Mouse (Mus musculus) thymus, postnatal 4 days (tissue): ENCODE results near the gene Tacr2.

Experiments used
- DNase-seq: peaks from one replicate; pipeline ENCODE4 v3.0.0; 2021

The Tacr2 gene

DNA sequence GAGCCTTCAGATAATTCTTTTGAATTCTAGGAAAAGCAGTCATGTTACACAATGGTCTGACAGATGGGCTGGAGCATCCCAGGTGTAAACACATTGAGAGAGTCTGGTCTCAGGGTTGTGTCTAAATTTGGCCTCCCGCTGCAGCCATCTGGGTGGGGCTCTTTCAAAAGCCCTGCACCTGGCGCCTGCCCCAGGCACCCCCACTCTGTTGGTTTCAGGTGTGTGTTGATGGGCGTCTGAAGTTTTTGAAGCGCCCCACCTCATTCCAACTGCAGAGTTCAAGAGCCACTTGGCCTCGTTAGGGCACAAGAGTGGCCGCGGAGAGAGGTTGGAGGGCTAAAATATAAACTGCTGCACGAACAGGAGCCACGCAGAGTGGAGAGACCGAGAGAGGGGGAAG lies 9.9 kb upstream of the Tacr2 start:
- peak; percentile 19 for DNase-seq

DNA sequence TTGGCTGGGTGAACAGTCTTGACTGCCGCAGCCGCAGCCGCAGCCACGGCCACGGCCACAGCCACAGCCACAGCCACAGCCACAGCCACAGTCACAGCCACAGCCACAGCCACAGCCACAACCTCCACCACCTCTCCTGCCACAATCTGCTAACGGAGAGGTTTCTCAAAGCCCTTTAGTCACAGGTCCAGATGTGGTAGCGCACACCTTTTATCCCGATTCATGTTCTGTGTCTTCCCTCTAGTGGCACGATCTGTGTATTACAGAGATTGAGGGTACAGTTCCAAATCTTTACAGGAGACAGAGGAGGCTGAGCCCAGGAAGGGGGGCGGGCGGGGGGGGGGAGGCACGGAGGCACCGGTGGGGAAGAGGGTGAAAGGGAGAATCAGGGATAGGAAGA lies 9.3 kb upstream of the Tacr2 start:
- DNase-seq: peak; percentile 68

DNA sequence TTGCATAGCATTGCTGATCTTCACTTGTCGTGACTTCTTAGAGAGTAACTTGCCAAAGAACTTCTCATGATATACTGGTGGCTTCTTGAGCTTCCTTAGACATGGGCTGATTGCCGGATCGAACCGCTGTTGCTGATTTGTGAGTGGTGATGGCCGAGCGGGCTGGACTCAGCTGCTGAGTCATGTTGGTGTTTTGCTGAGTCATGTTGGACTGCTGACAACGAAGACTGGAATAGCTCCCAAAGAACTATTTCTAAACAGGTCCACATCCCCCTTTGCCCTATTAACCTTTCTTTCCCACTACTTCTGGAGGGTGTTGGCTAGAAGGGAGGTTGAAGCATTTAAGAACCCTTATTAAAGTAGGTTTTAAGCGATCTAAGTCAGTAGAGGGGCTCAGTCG lies 8.2 kb upstream of the Tacr2 start:
- no peak for DNase-seq

DNA sequence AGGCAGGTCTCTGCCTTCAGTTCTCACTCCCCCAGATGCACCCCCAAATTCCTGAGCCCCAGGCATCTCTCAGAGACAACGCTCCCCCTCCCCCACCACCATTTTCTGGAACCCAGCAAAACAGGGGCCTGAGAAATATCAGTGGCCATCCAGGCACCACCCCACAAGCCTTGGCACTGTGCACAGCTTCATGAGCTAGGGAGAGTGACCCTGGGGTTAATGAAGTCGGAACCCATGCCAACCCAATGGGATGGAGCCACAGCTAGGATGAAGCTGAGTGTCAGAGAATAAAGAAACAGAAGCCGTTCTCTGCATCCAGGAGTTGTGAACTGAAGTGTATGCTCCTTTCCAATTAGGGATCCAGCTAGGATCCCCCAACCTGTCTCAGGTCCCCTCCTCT lies 5.1 kb upstream of the Tacr2 start:
- no peak for DNase-seq

DNA sequence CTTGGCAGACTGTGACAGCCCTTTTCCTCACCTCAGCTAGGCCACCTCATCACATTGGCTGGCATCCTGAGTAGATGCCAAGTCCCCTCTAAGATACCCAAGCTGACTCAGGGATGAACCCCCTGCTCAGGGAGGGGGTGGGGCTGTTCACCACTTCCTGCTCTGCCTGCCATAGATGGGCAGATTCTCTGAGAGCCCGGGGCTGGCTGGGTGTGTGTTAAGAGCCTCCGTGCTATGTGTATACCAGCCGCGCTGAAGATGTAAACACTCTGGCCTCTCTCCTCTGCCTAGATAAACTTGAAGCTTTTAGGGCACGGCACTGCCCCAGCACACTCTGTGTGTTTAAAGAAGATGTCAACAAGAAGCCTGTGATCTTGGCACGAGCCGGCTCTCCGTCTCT lies 4.4 kb upstream of the Tacr2 start:
- peak; percentile 81 for DNase-seq

DNA sequence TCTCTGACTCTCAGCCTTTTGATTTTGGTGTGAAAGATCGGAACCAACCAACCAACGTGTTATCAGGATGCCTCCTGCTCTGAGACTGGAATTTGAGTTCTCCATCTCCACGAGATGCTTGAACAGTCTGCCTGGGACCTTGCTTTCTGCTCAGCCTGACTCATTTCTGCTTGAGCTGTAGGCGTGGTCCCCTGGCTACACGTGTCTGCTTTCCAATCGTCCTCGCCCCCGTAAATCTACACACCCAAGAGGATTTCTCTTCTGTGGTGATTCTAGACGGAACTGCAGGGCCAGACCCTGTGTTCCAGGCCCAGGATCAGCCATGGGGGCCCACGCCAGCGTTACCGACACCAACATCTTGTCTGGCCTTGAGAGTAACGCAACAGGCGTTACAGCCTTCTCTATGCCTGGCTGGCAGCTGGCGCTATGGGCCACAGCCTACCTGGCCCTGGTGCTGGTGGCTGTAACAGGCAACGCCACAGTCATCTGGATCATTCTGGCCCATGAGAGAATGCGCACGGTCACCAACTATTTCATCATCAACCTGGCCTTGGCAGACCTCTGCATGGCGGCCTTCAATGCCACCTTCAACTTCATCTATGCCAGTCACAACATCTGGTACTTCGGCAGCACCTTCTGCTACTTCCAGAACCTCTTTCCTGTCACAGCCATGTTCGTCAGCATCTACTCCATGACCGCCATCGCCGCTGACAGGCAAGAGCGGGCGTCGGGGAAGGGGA lies 428 bp downstream of the Tacr2 start:
- DNase-seq: no peak

DNA sequence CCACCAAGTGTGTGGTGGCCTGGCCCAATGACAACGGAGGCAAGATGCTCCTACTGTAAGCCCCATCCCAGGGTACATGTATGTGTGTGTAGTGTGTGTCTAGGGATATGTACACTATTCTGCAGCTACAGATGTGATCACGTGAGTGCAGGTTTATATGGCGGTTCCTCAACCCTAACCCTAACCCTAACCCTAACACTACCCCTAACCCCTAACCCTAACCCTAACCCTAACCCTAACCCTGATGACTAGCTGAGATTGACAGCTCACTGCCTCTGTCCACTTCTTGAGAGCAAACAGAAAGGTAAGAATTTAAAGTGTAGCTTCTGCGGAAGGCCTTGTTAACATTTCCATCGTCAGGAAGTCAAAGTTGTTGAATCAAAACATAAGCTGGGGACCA lies 6.1 kb downstream of the Tacr2 start:
- no peak for DNase-seq

DNA sequence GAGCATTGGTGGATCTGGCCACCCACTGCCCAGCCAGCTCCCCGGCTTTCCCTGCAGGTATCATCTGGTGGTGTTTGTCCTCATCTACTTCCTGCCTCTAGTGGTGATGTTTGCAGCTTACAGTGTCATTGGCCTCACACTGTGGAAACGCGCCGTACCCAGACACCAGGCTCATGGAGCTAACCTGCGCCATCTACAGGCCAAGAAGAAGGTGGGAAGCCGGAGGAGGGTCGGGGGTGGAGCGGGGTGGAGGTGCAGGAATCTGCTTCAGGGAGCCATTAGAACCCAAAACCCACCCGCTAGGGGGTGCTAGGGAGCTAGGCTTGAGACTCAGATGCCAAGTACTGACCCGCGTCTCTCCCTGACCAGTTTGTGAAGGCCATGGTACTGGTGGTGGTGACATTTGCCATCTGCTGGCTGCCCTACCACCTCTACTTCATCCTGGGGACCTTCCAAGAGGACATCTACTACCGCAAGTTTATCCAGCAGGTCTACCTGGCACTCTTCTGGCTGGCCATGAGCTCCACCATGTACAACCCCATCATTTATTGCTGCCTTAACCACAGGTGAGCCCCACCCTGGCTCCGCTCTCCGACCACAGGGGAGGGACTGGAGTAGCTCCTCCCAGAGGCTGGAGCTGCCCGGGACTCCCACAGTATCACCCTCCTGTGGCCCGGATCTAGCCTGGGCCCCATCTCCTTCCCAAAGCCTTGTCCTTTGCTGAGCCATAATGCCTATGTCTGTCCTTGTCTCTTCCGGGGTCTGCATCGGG lies 9.1 kb downstream of the Tacr2 start:
- DNase-seq: peak; percentile 88

DNA sequence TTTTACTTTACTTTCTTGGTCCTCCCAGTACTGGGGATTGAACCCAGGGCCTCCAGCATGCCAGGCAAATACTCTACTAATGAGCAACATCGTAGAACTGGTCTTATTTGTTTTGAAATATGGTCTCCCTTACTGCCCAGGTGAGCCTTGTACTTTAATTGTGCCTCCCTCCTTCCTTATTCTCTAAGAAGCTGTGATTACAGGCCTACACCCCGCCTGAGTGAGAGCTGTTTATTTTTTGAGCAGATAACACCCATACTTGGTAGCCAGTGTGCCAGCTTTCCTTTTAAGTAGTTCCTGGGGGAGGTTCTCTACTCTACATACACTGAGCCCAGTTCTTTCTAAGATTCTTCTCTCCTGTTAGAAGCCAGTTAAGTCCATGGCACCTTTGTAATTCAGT lies 12.1 kb downstream of the Tacr2 start:
- DNase-seq: no peak

DNA sequence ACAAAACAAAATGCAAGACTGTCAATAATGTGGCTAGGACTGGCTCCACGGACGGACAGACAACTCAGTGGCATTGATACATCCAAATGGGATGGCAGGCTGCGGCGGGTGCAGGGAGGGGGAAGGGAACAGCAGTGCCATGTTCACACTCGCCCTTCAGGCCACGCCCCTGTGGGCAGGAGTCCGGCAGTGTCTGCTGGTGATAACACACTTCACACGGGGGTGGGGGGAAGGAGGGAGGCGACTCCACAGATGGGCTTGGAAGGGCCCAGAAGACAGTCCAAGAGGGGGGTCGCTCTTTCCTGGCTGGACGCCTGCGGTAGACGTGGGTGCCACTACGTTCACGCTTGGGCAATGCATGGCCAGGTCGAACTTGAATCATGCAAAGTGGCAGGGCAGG lies 17.0 kb downstream of the Tacr2 start:
- no peak for DNase-seq

DNA sequence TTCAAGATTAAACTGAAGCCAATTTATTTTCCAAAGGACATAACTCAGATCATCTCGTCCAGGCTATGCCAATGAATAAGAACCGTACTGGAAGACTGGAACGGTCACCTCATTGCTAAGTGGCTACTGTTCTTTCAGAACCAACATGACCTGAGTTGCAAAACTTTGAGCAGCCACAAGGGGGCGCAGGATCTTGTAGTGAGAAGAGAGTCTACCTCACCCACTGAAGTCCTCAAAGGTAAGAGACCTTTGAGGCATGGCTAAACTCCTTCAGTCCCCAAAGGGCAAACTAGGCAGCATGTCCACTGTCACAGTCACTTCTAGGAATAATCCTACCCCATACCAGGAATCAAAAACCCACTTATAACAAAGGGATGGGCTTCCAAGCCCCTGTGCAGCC lies 23.0 kb downstream of the Tacr2 start:
- peak; percentile 93 for DNase-seq

DNA sequence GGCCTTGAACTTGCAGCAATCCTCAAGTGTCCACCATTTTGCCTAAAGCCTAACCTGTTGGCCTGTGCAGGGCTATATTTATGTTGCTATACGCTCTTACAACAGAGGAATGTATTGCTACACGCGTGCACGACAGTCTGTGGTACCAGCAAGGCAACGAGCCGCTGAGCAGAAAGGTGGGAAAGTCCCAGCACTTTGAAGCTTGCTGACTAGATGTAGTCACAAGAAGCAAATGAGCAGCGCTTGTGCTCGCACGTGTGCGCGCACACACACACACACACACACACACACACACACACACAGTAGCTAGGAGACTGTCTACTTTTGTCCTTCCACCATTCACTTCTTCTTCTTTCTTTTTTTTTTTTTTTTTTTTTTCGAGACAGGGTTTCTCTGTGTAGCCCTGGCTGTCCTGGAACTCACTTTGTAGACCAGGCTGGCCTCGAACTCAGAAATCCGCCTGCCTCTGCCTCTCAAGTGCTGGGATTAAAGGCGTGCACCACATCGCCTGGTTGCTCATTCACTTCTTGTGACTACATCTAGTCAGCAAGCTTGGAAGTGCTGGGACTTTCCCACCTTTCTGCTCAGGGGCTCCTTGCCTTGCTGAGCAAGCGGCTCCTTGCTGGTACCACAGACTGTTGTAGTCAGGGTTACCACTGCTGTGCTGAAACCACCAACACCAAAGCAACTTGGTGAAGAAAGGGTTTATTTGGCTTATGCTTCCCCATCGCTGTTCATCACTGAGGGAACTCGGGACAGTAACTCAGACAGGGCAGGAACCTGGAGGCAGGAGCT lies 25.5 kb downstream of the Tacr2 start:
- DNase-seq: no peak

DNA sequence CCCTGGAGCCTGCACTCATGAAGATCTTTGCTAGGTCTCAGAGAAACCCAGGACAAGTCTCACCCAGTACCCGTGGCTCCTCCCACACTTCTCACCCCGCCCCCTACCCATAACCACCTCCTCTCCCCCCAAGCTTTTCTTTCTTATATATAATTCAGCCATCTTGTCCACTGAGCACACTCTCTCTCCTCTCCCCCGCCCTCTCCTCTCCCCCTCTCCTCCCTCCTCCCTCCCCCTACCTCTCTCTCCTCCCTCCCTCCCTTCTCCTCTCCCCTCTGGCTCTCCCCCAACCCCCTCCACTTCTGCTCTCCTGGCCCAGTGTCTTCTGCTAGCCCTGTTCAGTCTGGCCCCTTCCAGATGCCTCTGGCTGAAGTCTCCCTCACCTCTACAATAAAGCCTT lies 26.8 kb downstream of the Tacr2 start:
- no peak for DNase-seq

DNA sequence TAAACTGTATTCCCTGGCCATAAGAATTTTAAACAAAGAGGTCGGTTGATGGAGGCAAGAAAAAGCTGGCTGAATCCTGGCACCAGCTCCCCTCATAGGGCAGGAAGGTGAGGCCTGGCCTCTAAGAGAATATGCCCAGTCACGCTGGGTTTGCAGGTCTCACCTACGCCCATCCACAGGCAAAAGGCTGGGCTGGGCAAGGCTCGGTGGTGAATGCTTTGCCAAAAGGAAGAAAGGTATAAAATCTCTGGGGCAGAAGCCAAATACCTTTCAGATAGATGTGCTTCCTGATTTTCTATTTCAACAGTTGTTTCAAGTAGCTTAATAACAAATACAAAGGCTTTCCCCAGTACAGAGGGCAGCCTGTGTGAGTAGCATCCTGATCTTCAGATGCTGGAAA lies 27.4 kb downstream of the Tacr2 start:
- no peak for DNase-seq

DNA sequence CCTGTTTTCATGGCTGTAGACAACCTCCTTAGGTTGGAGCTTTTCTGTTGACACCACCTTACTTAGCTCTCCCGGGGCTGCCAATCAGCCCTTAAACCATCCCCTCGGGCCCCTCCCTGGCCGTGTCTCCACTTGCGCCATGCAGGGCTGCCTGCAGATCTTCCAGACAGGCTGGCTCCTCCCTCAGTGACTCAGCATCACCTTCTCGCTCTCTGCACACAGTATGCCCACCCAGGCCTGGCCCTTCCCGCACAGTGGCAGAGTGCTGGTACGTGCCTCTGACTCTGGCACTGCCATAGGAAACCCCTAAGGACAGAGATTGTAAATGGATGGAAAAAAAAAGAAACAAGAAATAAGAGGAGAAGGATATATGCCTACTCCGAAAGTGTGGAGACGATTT lies 30.5 kb downstream of the Tacr2 start:
- DNase-seq: no peak

DNA sequence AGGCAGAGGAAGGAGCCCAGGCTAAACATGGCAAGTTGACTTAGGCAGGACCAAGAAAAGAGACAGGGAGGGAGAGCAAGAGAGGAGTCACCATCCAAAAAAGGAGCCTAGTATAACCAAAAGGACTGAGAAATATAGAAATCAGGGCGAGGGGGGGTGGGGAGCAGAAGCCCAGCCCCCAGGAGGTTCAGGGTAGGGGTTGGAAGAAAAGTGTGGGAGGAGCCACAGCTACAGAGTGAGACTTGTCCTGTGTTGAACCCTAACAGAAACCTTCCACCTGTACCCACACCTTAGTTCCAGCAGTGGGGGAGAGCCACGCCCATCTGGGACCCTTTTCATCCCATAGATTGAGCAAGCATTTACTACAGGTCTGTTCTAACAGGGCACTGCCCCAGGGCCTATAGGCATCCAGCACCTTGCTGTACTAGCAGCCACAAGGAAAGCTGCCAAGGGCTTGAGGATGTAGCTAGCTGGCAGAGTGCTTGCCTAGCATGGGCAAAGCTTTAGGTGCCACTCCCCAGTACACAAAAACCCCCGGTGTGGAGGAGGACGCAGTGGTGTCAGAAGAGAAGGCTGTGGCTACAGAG lies 31.1 kb downstream of the Tacr2 start:
- DNase-seq: no peak

DNA sequence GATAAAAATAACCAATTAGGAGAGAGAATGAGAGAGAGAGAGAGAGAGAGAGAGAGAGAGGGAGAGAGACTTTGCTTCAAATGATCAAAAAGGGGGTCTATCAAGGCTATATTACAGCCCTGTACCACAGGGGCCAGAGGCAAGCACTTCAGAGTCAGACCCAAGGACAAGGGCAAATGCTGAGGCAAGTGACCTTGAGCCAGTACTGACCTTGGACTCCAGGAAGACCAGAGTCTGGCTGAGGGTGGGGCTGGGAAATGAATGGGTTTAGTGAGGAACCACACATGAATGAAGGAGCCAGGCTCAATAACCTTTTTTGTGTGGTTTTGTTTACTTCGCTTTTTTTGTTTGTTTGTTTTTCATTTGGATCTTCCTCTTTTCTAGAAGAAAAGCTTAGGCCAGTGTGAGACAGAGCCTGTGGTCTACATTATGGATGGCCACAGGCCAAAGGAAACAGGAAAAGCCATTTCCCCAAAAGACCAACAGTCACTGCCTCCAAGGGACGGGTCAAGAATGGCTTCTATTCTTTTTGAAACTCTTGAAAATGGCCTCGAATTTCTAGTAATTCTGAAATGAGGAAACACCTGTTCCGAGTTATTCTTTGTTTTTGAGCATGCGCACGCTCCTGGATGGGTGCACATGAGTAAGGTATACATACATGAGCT lies 35.4 kb downstream of the Tacr2 start:
- no peak for DNase-seq

DNA sequence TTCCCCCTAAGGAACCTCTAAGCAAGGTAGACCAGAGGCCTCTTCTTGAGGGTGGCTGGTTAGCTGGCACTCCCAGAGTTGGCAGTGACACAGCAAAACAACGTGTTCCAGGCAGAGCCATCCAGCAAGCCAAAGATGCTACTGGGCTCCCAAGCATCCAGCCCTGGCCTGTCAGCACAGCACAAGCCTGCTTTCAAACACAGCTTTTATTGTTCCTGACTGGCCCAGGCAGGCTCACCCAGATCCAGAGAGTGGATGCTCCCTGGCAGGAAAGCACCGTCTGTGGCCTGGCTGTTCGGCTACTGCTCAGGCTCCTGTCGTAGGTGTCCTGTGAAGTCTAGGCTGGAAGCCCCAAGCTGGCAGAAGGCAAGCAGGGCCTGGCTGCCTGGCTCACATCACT lies 41.9 kb downstream of the Tacr2 start:
- DNase-seq: no peak

DNA sequence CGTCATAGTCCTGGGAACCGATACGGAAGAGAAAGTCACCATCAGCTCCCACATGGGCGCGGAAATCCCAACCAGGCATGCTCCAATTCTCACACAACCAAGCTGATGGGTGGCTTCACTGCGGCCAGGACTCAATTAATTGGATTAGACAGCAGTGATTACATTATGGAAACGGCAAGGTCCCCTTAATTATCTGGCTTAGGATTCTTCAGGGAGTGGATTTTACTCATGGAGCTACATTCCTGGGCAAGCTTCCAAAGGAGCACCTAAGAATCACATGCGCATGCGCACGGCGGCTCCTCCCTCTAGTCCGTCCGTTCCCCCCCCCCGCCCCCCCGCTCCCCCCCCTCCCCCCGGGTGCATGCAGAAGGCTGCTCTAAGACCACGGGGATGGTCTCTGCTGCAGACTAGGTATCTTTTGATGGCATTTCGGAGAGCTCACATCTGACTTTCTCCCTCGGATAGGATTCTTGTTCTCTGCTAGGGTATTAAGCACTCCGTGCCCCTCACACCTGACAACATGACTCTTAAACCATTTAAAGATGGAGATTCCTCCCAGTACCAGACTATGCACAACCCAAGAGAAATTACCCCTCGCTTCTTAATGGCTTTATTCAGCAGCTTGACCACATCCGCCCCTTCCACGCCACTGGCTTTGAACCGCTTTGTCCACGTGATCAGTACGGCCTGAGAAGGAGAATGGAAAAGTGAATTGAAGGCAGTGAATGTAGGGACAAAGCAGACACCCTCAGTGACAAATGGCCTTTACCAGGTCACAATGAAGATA lies 44.0 kb downstream of the Tacr2 start:
- no peak for DNase-seq

DNA sequence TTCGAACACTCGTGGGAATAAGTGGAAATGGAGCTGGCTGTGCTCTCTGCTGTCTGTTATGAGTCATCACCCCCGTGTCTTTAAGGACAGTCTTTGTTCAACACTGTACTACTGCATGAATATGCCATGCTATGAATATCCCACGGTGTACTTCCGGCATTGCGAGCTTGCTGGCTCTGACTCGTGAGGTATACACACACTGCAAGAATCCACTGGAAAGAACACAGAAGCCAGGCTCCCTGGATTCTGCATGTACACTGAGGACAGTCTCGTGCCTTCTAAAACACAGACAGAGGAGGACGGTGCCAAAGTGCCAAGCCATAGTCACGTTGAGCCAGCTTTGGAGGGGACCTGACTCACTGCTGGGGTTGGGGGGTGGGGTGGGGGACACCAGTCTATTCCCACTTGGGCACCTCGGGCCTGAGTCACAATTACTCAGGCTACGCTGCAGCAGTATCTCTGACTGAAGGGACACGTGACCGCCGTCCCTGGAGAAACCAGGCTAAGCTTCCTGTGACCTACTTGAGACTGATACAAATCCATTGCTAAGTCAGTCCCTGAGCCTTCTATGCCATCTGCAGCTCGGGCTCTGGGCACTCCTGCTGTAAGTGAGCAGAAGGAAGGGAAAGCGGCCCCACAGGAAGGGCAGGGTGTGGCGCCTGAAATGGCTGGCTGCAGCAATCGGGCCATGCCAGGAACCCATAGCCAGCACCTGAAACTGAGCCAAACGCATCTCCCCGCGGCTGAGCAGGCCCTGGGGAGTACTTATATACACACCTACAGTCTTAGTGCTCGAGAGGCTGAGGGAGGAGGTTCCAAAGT lies 48.0 kb downstream of the Tacr2 start:
- DNase-seq: peak; percentile 43

DNA sequence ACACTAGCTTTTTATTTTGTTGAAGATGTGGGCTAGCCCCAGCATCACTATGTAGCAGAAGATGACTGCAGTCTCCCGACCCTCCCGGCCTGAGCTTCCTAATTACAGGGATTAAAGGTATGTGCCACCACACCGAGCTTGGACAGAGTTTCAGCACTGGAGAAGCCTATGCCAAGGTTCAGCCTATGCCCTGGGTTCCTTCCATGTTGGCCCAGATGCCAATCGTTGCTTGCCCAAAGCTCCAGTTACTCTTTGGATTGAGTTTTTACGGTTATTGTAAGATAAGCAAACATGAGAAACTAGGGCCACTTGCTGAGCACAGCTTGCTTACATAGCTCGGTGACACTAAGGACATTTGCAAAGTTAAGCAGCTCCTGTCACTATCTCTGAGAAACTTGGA lies 52.9 kb downstream of the Tacr2 start:
- no peak for DNase-seq
